8 mouse cellular contexts compared by ENCODE assay signal in genomic region chr4:137920500-137920961, GRCm38 (mm10). TPM values are rescaled to one million over a fixed set of nuclear protein-coding genes. Genes with fewer than 3 reads are reported as not detected.
A peak's percentile ranks its signal among the peaks of the same experiment; 100 is the strongest.
DNase-seq lines count a peak whose midpoint lies in the region; ATAC-seq and TF ChIP-seq lines count a peak whose summit lies in the region.

No protein-coding gene starts in this region.

- peak overlapping the region; percentile 33; the same call in 1 of the 2 replicates for H3K4me2 ChIP-seq in heart, embryonic 16.5 days (ENCODE audit: low read depth, low read length)
- H3K4me2 ChIP-seq in limb, embryonic 12.5 days = peak overlapping the region; percentile 47
- no peak overlapping the region for H3K4me2 ChIP-seq in midbrain, postnatal 0 days (ENCODE audit: low read depth, low read length, poor library complexity, severe bottlenecking)

- intact Hi-C loops in left cerebral cortex, postnatal 25 days (cut with DNase I) = no loop called here

- ATAC-seq in heart, embryonic 16.5 days (replicated peaks; ENCODE audit: extremely low read depth, insufficient read depth, low FRiP score) = peak; percentile 42
- no peak for ATAC-seq in limb, embryonic 12.5 days (ENCODE audit: insufficient number of reproducible peaks, insufficient read depth, low FRiP score, low TSS enrichment, low read depth)
- ATAC-seq in midbrain, postnatal 0 days (ENCODE audit: low FRiP score) = no peak
- ATAC-seq in granulocyte monocyte progenitor cell, adult 5-6 weeks (replicated peaks; ENCODE audit: poor library complexity, severe bottlenecking) = no peak

- 39% methylated on average over 10 of the region's 10 CpGs for WGBS in heart, embryonic 16.5 days
- 3% methylated on average over 10 of the region's 10 CpGs for WGBS in limb, embryonic 12.5 days
- 30% methylated on average over 10 of the region's 10 CpGs for WGBS in midbrain, postnatal 0 days

- H3K36me3 ChIP-seq in heart, embryonic 16.5 days (ENCODE audit: control insufficient read depth, insufficient read depth) = no peaks in the 10 kb centered on the region
- peaks cover 26% of the 10 kb centered on the region; the same call in 1 of the 2 replicates for H3K36me3 ChIP-seq in limb, embryonic 12.5 days
- H3K36me3 ChIP-seq in midbrain, postnatal 0 days (ENCODE audit: insufficient read depth, low read length) = 0 out of 2 replicates have a peak, but pooled peaks cover 4% of the 10 kb centered on the region

- no peak for TF ChIP-seq CTCF in midbrain, postnatal 0 days (IDR thresholded peaks at IDR 0.05)

- H3K9me3 ChIP-seq in heart, embryonic 16.5 days (replicated peaks; ENCODE audit: control insufficient read depth, low read length) = no peaks in the 10 kb centered on the region
- no peaks in the 10 kb centered on the region for H3K9me3 ChIP-seq in limb, embryonic 12.5 days
- no peaks in the 10 kb centered on the region for H3K9me3 ChIP-seq in midbrain, postnatal 0 days (ENCODE audit: low read length)

- H3K27ac ChIP-seq in heart, embryonic 16.5 days (ENCODE audit: low read length) = peak overlapping the region; percentile 83
- H3K27ac ChIP-seq in limb, embryonic 12.5 days = peak overlapping the region; percentile 90
- peak overlapping the region; percentile 47; the same call in 1 of the 2 replicates for H3K27ac ChIP-seq in midbrain, postnatal 0 days (ENCODE audit: low read depth, low read length)

- peaks cover 23% of the 10 kb centered on the region for H3K4me1 ChIP-seq in heart, embryonic 16.5 days (ENCODE audit: control insufficient read depth, insufficient read depth, low read length)
- H3K4me1 ChIP-seq in limb, embryonic 12.5 days (replicated peaks) = peaks cover 48% of the 10 kb centered on the region
- no peaks in the 10 kb centered on the region; the same call in 1 of the 2 replicates for H3K4me1 ChIP-seq in midbrain, postnatal 0 days (ENCODE audit: insufficient read depth, low read length)

- peak overlapping the region; percentile 51 for H3K9ac ChIP-seq in heart, embryonic 16.5 days (ENCODE audit: low read length)
- H3K9ac ChIP-seq in limb, embryonic 12.5 days (replicated peaks) = peak overlapping the region; percentile 1; the same call in 1 of the 2 replicates
- 0 out of 2 replicates have a peak overlapping the region, but pooled peaks have one; percentile 24 for H3K9ac ChIP-seq in midbrain, postnatal 0 days (replicated peaks; ENCODE audit: low read length, poor library complexity, severe bottlenecking)

- H3K27me3 ChIP-seq in heart, embryonic 16.5 days (ENCODE audit: control insufficient read depth, insufficient read depth, low read length) = no peaks in the 10 kb centered on the region
- H3K27me3 ChIP-seq in limb, embryonic 12.5 days = no peaks in the 10 kb centered on the region
- H3K27me3 ChIP-seq in midbrain, postnatal 0 days (ENCODE audit: insufficient read depth, low read length) = no peaks in the 10 kb centered on the region

- H3K4me3 ChIP-seq in heart, embryonic 16.5 days (ENCODE audit: low read length) = peak overlapping the region; percentile 3
- peak overlapping the region; percentile 9; the same call in 1 of the 2 replicates for H3K4me3 ChIP-seq in limb, embryonic 12.5 days (replicated peaks)
- no peak overlapping the region for H3K4me3 ChIP-seq in midbrain, postnatal 0 days (ENCODE audit: low read depth, low read length)

- peak; percentile 37 for DNase-seq in kidney, adult 9 months
- DNase-seq in kidney, adult 18-20 months = no peak
- no peak for DNase-seq in midbrain, postnatal 0 days (ENCODE audit: low spot score)
- no peak for DNase-seq in left cerebral cortex, postnatal 25 days (ENCODE audit: low spot score in 2 of 2)
- no peak for DNase-seq in layer of hippocampus, postnatal 36 days

RNA-seq across cellular contexts. Expression of gene Ece1, which starts 58.5 kb away (rescaled TPM):
- 57.2 and 69.2 TPM in 2 replicates for polyA plus RNA-seq in heart, embryonic 16.5 days (2015; fragmentation: Nextera tagmentation; extraction: Ambion mirVana)
- 23.9 and 24.5 TPM in 2 replicates for polyA plus RNA-seq in limb, embryonic 12.5 days (2016; fragmentation: Nextera tagmentation; extraction: Ambion mirVana)
- 36.3 and 51.9 TPM in 2 replicates for total RNA-seq in midbrain, postnatal 0 days (2014; rRNA removed)
- 23.2 and 23.7 TPM in 2 replicates for polyA plus RNA-seq in midbrain, postnatal 0 days (2015; fragmentation: Nextera tagmentation; extraction: Ambion mirVana)
- total RNA-seq in granulocyte monocyte progenitor cell, adult 5-6 weeks (2014; fragmentation: Nextera tagmentation) = 8.4 and 12.3 TPM in 2 replicates
- 3.7 and 4.8 TPM in 2 replicates for total RNA-seq in granulocyte monocyte progenitor cell, adult 5-6 weeks (2017)
- total RNA-seq in left cerebral cortex, postnatal 25 days (2021) = 10 to 100 TPM; 70.5 to 72.2 TPM
- total RNA-seq in layer of hippocampus, postnatal 36 days (2021) = 10 to 100 TPM; 54.4 to 57.3 TPM

Comparison
In these comparisons a context has a peak if more than half of its experiments do, and no peak if none do; other contexts are left out.
1. H3K9ac ChIP-seq: peak in every context shown above with its lines; median percentile 51 in heart, embryonic 16.5 days; 24 in midbrain, postnatal 0 days; 1 in limb, embryonic 12.5 days.